Mouse (Mus musculus) naive thymus-derived CD4-positive, alpha-beta T cell, adult 5 months (primary cell): ENCODE measurements around the gene Smco2. TPM values are rescaled to one million over a fixed set of nuclear protein-coding genes. Genes with fewer than 3 reads are reported as not detected.

Experiments
- polyA plus RNA-seq: library from polyadenylated mRNA; unstranded; fragments of 100-300 nt; shearing (Covaris generic); gene quantifications from one replicate; pipeline ENCODE4 v1.2.1, GENCODE M21; 2017

Smco2 gene
- polyA plus RNA-seq, result not detected

DNA sequence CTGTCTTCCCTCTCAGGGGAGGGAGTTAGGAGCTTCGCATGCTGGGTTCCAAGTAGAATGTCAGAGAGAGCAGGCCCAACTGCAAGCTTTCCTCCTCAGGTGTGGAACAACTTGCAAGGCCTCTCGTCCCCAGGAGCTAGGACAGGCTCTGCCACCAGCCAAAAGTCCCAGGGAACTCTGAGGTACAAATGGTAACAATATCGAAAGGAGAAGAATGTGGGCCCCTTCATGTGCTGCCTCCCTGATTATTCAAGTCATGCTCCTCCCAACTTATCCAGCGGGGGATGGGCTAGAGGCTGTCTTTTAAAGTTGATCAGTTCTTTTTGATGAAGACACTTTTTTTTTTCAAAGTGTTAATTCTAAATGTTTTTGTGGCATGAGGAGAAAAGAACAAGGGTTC, at the start of gene Smco2:
Gene Smco2 (plus strand): TSS at position 55 of the 400 bp plus-strand sequence.

DNA sequence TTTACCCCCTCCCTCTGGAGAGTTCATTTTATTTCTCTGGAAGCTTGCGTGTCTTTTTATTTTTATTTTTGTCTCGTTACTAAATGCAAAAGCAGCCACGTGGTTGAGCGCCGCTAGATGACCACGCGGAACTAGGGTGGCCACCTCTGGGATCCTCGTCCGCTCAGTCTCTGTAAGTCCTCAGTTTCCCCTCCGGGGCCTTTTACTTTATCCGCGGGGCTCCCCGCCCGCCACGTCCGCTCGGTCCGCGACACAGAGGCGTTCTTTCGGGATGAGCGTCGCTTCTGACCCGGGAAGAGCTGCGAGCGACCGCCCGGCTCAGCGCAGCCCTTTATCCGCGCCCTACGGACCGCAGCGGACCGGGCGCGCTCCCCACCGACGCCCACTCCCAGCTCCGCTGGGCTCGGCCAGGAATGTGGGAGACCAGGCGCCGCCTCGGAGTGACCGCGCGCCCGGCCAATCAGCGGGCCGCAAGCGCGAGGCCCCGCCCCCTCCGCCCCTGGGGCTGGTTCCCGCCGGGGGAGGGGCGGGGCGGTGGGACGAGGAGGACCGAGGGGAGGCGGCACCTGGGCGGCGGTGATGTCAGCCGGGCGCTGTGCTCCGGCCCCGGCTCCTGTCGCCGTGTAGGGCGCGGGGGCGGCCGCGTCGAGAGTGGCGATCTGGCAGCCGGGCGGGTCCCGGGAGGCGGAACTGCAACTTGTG, 38.2 kb downstream of the Smco2 start, which contains the start of gene Ppfibp1:
Gene Ppfibp1 (plus strand): TSS at position 530 of the 702 bp plus-strand sequence.

Other genes with a start within 250 kb of the Smco2 start
- 78.2 TPM for gene Med21, start 207.6 kb upstream of the Smco2 start, polyA plus RNA-seq
- 12.7 TPM for gene Tm7sf3, start 207.3 kb upstream of the Smco2 start, polyA plus RNA-seq
- 18.9 TPM for gene Stk38l, start 125.1 kb upstream of the Smco2 start, polyA plus RNA-seq
- gene Arntl2, start 54.0 kb upstream of the Smco2 start, polyA plus RNA-seq, result 0.41 TPM
- gene Ppfibp1, start 38.4 kb downstream of the Smco2 start, polyA plus RNA-seq, result 3.9 TPM
- gene 1700034J05Rik, start 104.3 kb downstream of the Smco2 start, polyA plus RNA-seq, result not detected
- 0.27 TPM for gene Rep15, start 182.5 kb downstream of the Smco2 start, polyA plus RNA-seq
- gene Mrps35, start 192.7 kb downstream of the Smco2 start, polyA plus RNA-seq, result 54.7 TPM
- gene Mansc4, start 236.9 kb downstream of the Smco2 start, polyA plus RNA-seq, result not detected
- gene Klhl42, start 241.3 kb downstream of the Smco2 start, polyA plus RNA-seq, result 12.8 TPM